In genomic region chr12:91796774-91797173, GRCm38 (mm10) we compare ENCODE assay signal across 24 mouse cellular contexts. TPM values are rescaled to one million over a fixed set of nuclear protein-coding genes. Genes with fewer than 3 reads are reported as not detected.
DNase-seq lines count a peak whose midpoint lies in the region; ATAC-seq and TF ChIP-seq lines count a peak whose summit lies in the region.
"Had no signal": no experiment of that assay in that cellular context is flagged by ENCODE, and none has a peak within 500 bp of the region (broad histone marks: within the 10 kb centered on the region; RNA-seq: fewer than 3 reads in every experiment).

No protein-coding gene starts in this region.

- no peaks in the 10 kb centered on the region for H3K79me2 ChIP-seq in heart, adult 2 months (replicated peaks; ENCODE audit: control insufficient read depth, insufficient read depth, low read length)

- WGBS in lung, adult 2 months, result 51% methylated on average over 4 of the region's 4 CpGs
- WGBS in lung, postnatal 0 days, result 58% methylated on average over 4 of the region's 4 CpGs
- 79% methylated on average over 4 of the region's 4 CpGs for WGBS in hindbrain, embryonic 12.5 days
- WGBS in heart, adult 2 months, result 57% methylated on average over 4 of the region's 4 CpGs

- no peaks in the 10 kb centered on the region for H3K36me3 ChIP-seq in lung, postnatal 0 days (ENCODE audit: insufficient read depth, low read length)
- H3K36me3 ChIP-seq in hindbrain, embryonic 12.5 days, result no peaks in the 10 kb centered on the region
- H3K36me3 ChIP-seq in heart, adult 2 months (ENCODE audit: control insufficient read depth, insufficient read depth, low read length), result no peaks in the 10 kb centered on the region
- H3K36me3 ChIP-seq: G1E; heart, embryonic 10.5 days; hindbrain, embryonic 13.5 days; intestine, embryonic 15.5 days; limb, embryonic 12.5 days; neural tube, embryonic 12.5 days had no signal

- no peak overlapping the region for H3K4me3 ChIP-seq in lung, adult 2 months (replicated peaks; ENCODE audit: extremely low read depth, low read depth, low read length)
- H3K4me3 ChIP-seq in lung, postnatal 0 days (ENCODE audit: low read depth, low read length), result no peak overlapping the region
- no peak overlapping the region for H3K4me3 ChIP-seq in hindbrain, embryonic 12.5 days
- H3K4me3 ChIP-seq in heart, adult 2 months, result no peak overlapping the region
- H3K4me3 ChIP-seq: forebrain, embryonic 13.5 days; heart, embryonic 10.5 days; hindbrain, embryonic 13.5 days; intestine, embryonic 15.5 days; limb, embryonic 12.5 days; megakaryocyte, embryonic 14.5 days; neural tube, embryonic 12.5 days had no signal

- TF ChIP-seq CTCF in lung, adult 2 months (IDR thresholded peaks at IDR 0.05; ENCODE audit: insufficient read depth, low read length), result no peak
- no peak for TF ChIP-seq CTCF in lung, postnatal 0 days (IDR thresholded peaks at IDR 0.05)
- TF ChIP-seq CTCF in heart, adult 2 months (IDR thresholded peaks at IDR 0.05), result no peak

- H3K4me2 ChIP-seq in lung, postnatal 0 days (replicated peaks; ENCODE audit: low read depth, low read length), result no peak overlapping the region
- H3K4me2 ChIP-seq in hindbrain, embryonic 12.5 days (replicated peaks), result no peak overlapping the region
- H3K4me2 ChIP-seq: forebrain, embryonic 13.5 days; hindbrain, embryonic 13.5 days; intestine, embryonic 15.5 days; limb, embryonic 12.5 days; neural tube, embryonic 12.5 days had no signal

- peak; percentile 44 to 54 for DNase-seq in lung, adult 18-20 months
- DNase-seq in lung, adult 2 months, result no peak
- peak; percentile 41 for DNase-seq in kidney, postnatal 10 days
- DNase-seq in lung, postnatal 0 days (ENCODE audit: low spot score), result peak; percentile 40
- DNase-seq in urinary bladder, adult 2 months (ENCODE audit: low spot score), result no peak
- DNase-seq in heart, adult 2 months, result no peak
- DNase-seq: cerebellum, adult 9-11 months; embryo, embryonic 11 days; gastrocnemius, postnatal 25 days; heart, postnatal 10 days; right cerebral cortex, postnatal 14 days; thymus, postnatal 14 days had no signal

- intact Hi-C loops in heart, adult 2 months (cut with DNase I), result no loop called here

- H3K27me3 ChIP-seq in lung, postnatal 0 days (replicated peaks; ENCODE audit: insufficient read depth, low read length), result no peaks in the 10 kb centered on the region
- no peaks in the 10 kb centered on the region for H3K27me3 ChIP-seq in hindbrain, embryonic 12.5 days
- H3K27me3 ChIP-seq in heart, adult 2 months (ENCODE audit: control insufficient read depth, insufficient read depth, low read length), result no peaks in the 10 kb centered on the region; the same call in 1 of the 2 replicates
- H3K27me3 ChIP-seq: hindbrain, embryonic 13.5 days; intestine, embryonic 15.5 days; limb, embryonic 12.5 days; megakaryocyte, embryonic 14.5 days; neural tube, embryonic 12.5 days had no signal

- H3K27ac ChIP-seq in lung, postnatal 0 days (ENCODE audit: low read length), result no peak overlapping the region; the same call in 1 of the 2 replicates
- no peak overlapping the region for H3K27ac ChIP-seq in hindbrain, embryonic 12.5 days
- no peak overlapping the region for H3K27ac ChIP-seq in heart, adult 2 months
- H3K27ac ChIP-seq: forebrain, embryonic 13.5 days; heart, embryonic 10.5 days; hindbrain, embryonic 13.5 days; intestine, embryonic 15.5 days; limb, embryonic 12.5 days; liver, embryonic 14.5 days; neural tube, embryonic 12.5 days; stomach, postnatal 0 days had no signal

- ATAC-seq in lung, postnatal 0 days, result peak; percentile 78
- no peak for ATAC-seq in hindbrain, embryonic 12.5 days (ENCODE audit: low FRiP score)
- ATAC-seq: CD4-positive, CD25-positive, alpha-beta regulatory T cell, adult 4 months; forebrain, embryonic 13.5 days; intestine, embryonic 15.5 days had no signal

- no peaks in the 10 kb centered on the region for H3K9me3 ChIP-seq in lung, postnatal 0 days (ENCODE audit: low read length)
- no peaks in the 10 kb centered on the region for H3K9me3 ChIP-seq in hindbrain, embryonic 12.5 days (replicated peaks)
- H3K9me3 ChIP-seq: forebrain, embryonic 13.5 days; G1E; heart, embryonic 10.5 days; hindbrain, embryonic 13.5 days; intestine, embryonic 15.5 days; megakaryocyte, embryonic 14.5 days; neural tube, embryonic 12.5 days had no signal

- no peak overlapping the region for H3K9ac ChIP-seq in lung, postnatal 0 days (replicated peaks; ENCODE audit: low read depth)
- no peak overlapping the region for H3K9ac ChIP-seq in hindbrain, embryonic 12.5 days
- no peak overlapping the region for H3K9ac ChIP-seq in heart, adult 2 months (ENCODE audit: low read depth, low read length)
- H3K9ac ChIP-seq: forebrain, embryonic 13.5 days; hindbrain, embryonic 13.5 days; intestine, embryonic 15.5 days; limb, embryonic 12.5 days; liver, embryonic 14.5 days; neural tube, embryonic 12.5 days had no signal

- no peaks in the 10 kb centered on the region for H3K4me1 ChIP-seq in lung, adult 2 months (ENCODE audit: control insufficient read depth, insufficient read depth, low read length)
- no peaks in the 10 kb centered on the region for H3K4me1 ChIP-seq in lung, postnatal 0 days (ENCODE audit: insufficient read depth, low read depth, low read length)
- H3K4me1 ChIP-seq in hindbrain, embryonic 12.5 days, result no peaks in the 10 kb centered on the region
- no peaks in the 10 kb centered on the region for H3K4me1 ChIP-seq in heart, adult 2 months (ENCODE audit: control insufficient read depth, insufficient read depth, low read length)
- H3K4me1 ChIP-seq: forebrain, embryonic 13.5 days; hindbrain, embryonic 13.5 days; intestine, embryonic 15.5 days; limb, embryonic 12.5 days; neural tube, embryonic 12.5 days had no signal

- TF ChIP-seq POLR2A in lung, adult 2 months (IDR thresholded peaks at IDR 0.05; ENCODE audit: borderline replicate concordance, extremely low read depth, low read depth, low read length), result no peak
- no peak for TF ChIP-seq POLR2A in heart, adult 2 months (IDR thresholded peaks at IDR 0.05; ENCODE audit: insufficient read depth, low read depth, low read length)

- TF ChIP-seq EP300 in lung, postnatal 0 days (IDR thresholded peaks at IDR 0.05), result peak; percentile 74
- TF ChIP-seq EP300 in heart, adult 2 months (IDR thresholded peaks at IDR 0.05; ENCODE audit: insufficient read depth, low read depth, low read length), result no peak

RNA-seq across cellular contexts. Expression of gene Ston2, which starts 8.6 kb away (rescaled TPM):
- 22.2 and 23.7 TPM in 2 replicates for polyA plus RNA-seq in lung, adult 2 months (2012; rRNA removed)
- 6.2 and 6.8 TPM in 2 replicates for polyA plus RNA-seq in lung, postnatal 0 days (2015; fragmentation: Nextera tagmentation; extraction: Ambion mirVana)
- polyA plus RNA-seq in hindbrain, embryonic 12.5 days (2016; fragmentation: Nextera tagmentation; extraction: Ambion mirVana), result 6.7 and 8.0 TPM in 2 replicates
- 9.3 and 10.5 TPM in 2 replicates for polyA plus RNA-seq in urinary bladder, adult 2 months (2012; rRNA removed)
- total RNA-seq in heart, adult 2 months (2021), result 1 to 10 TPM; 3.6 to 4.1 TPM
- 4.7 and 6.7 TPM in 2 replicates for polyA plus RNA-seq in heart, adult 2 months (2012; rRNA removed)

RNA-seq across cellular contexts. Expression of gene Sel1l, which starts 52.2 kb away (rescaled TPM):
- polyA plus RNA-seq in lung, adult 2 months (2012; rRNA removed), result 61.9 and 79.7 TPM in 2 replicates
- polyA plus RNA-seq in lung, postnatal 0 days (2015; fragmentation: Nextera tagmentation; extraction: Ambion mirVana), result 102 and 109 TPM in 2 replicates
- polyA plus RNA-seq in hindbrain, embryonic 12.5 days (2016; fragmentation: Nextera tagmentation; extraction: Ambion mirVana), result 93.1 and 94.7 TPM in 2 replicates
- polyA plus RNA-seq in urinary bladder, adult 2 months (2012; rRNA removed), result 48.7 and 54.8 TPM in 2 replicates
- 10 to 100 TPM; 64.5 to 64.9 TPM for total RNA-seq in heart, adult 2 months (2021)
- polyA plus RNA-seq in heart, adult 2 months (2012; rRNA removed), result 19.5 and 33.3 TPM in 2 replicates

Comparison
In these comparisons a context has a peak if more than half of its experiments do, and no peak if none do; other contexts are left out.
1. DNase-seq: peak in lung, adult 18-20 months (2 of 2), kidney, postnatal 10 days (single experiment) and lung, postnatal 0 days (single experiment); none in lung, adult 2 months (single experiment), urinary bladder, adult 2 months (single experiment) and heart, adult 2 months (0 of 2).